Mouse (Mus musculus) MEL (cell line): ENCODE measurements around the gene Sbsn. TPM values are rescaled to one million over a fixed set of nuclear protein-coding genes. Genes with fewer than 3 reads are reported as not detected.

Source experiments
- DNase-seq: peaks from one replicate; pipeline ENCODE4 v3.0.0; 2011; ENCODE audit warnings: low read depth, low spot score
- H3K27ac ChIP-seq: 2 replicates; pipeline ENCODE4 v1.5.1; 2012; ENCODE audit warnings: low read depth, mild to moderate bottlenecking, control low read depth, low read length, moderate library complexity; ENCODE audit not compliant: control insufficient read depth
- H3K27me3 ChIP-seq, 2 experiments: fragments of 150-350 bp in 1 of 2; sonication (generic) in 1 of 2; 2 replicates each; pipeline ENCODE4 v1.6.1; 2012; ENCODE audit warnings: low read length in 2 of 2, mild to moderate bottlenecking in 2 of 2, improper control_type of control experiment in 1 of 2, moderate library complexity in 1 of 2; ENCODE audit not compliant: insufficient read depth in 2 of 2, control insufficient read depth in 1 of 2
- H3K36me3 ChIP-seq, 2 experiments: 2 replicates each; pipeline ENCODE4 v1.6.1; 2012 to 2014; ENCODE audit warnings: low read length in 2 of 2, improper control_type of control experiment in 1 of 2, inconsistent platforms in 1 of 2, mild to moderate bottlenecking in 1 of 2; ENCODE audit not compliant: insufficient read depth in 2 of 2, control insufficient read depth in 1 of 2
- H3K4me1 ChIP-seq, 2 experiments: fragments of 150-350 bp in 1 of 2; sonication (generic) in 1 of 2; 2 replicates each; pipeline ENCODE4 v1.6.1; 2012; ENCODE audit warnings: low read length in 2 of 2, improper control_type of control experiment in 1 of 2, mild to moderate bottlenecking in 1 of 2; ENCODE audit not compliant: insufficient read depth in 2 of 2, control insufficient read depth in 1 of 2
- H3K4me3 ChIP-seq, 2 experiments: fragments of 150-350 bp in 1 of 2; sonication (generic) in 1 of 2; 2 replicates each; pipeline ENCODE4 v1.5.1; 2012; ENCODE audit warnings: low read depth in 2 of 2, low read length in 2 of 2, mild to moderate bottlenecking in 2 of 2, moderate library complexity in 2 of 2, control low read depth in 1 of 2, improper control_type of control experiment in 1 of 2; ENCODE audit not compliant: control insufficient read depth in 1 of 2, insufficient read depth in 1 of 2
- H3K79me2 ChIP-seq: 2 replicates; pipeline ENCODE4 v1.6.1; 2012; ENCODE audit warnings: mild to moderate bottlenecking, low read length, moderate library complexity; ENCODE audit not compliant: control insufficient read depth, poor library complexity, insufficient read depth
- H3K9ac ChIP-seq: 2 replicates; pipeline ENCODE4 v1.6.1; 2012; ENCODE audit warnings: low read depth, mild to moderate bottlenecking, control low read depth, low read length, moderate library complexity; ENCODE audit not compliant: control insufficient read depth, poor library complexity, severe bottlenecking
- H3K9me3 ChIP-seq: fragments of 150-350 bp; sonication (generic); replicated peaks from 2 replicates; pipeline ENCODE4 v1.6.1; 2012; ENCODE audit warnings: mild to moderate bottlenecking, low read length, improper control_type of control experiment, moderate library complexity; ENCODE audit not compliant: insufficient read depth
- BHLHE40 ChIP-seq: IDR thresholded peaks from 2 replicates; pipeline ENCODE4 v1.6.1; 2012; ENCODE audit warnings: low read depth, mild to moderate bottlenecking, inconsistent platforms, low read length, improper control_type of control experiment, borderline replicate concordance
- CTCF ChIP-seq, 3 experiments: IDR thresholded peaks in 2 of 3; conservative IDR thresholded peaks in 1 of 3; 2 replicates each; pipeline ENCODE4 v1.5.1; 2011 to 2012; ENCODE audit warnings: low read length in 3 of 3, low read depth in 2 of 3, mild to moderate bottlenecking in 2 of 3, improper control_type of control experiment in 1 of 3, inconsistent platforms in 1 of 3, mixed read lengths in 1 of 3, moderate library complexity in 1 of 3; ENCODE audit not compliant: control insufficient read depth in 1 of 3, insufficient read depth in 1 of 3, poor library complexity in 1 of 3, severe bottlenecking in 1 of 3
- EP300 ChIP-seq, 2 experiments: IDR thresholded peaks; 2 replicates each; pipeline ENCODE4 v1.6.1; 2011; ENCODE audit warnings: improper control_type of control experiment in 2 of 2, low read length in 2 of 2, low read depth in 1 of 2, mild to moderate bottlenecking in 1 of 2
- ETS1 ChIP-seq: IDR thresholded peaks from 2 replicates; pipeline ENCODE4 v1.6.1; 2012; ENCODE audit warnings: low read depth, mild to moderate bottlenecking, inconsistent platforms, low read length, improper control_type of control experiment, moderate library complexity
- GABPA ChIP-seq: IDR thresholded peaks from 2 replicates; pipeline ENCODE4 v1.6.1; 2012; ENCODE audit warnings: low read depth, mild to moderate bottlenecking, inconsistent platforms, low read length, improper control_type of control experiment, moderate library complexity
- GATA1 ChIP-seq: IDR thresholded peaks from 2 replicates; pipeline ENCODE4 v1.6.1; 2011; ENCODE audit warnings: low read depth, low read length, improper control_type of control experiment
- JUND ChIP-seq: IDR thresholded peaks from 2 replicates; pipeline ENCODE4 v1.6.1; 2011; ENCODE audit warnings: low read depth, mild to moderate bottlenecking, improper control_type of control experiment, low read length
- MAX ChIP-seq: IDR thresholded peaks from 2 replicates; pipeline ENCODE4 v1.6.1; 2011; ENCODE audit warnings: low read length, improper control_type of control experiment
- NELFE ChIP-seq: IDR thresholded peaks from 2 replicates; pipeline ENCODE4 v1.6.1; 2011; ENCODE audit warnings: low read depth, low read length, improper control_type of control experiment
- POLR2A ChIP-seq, 2 experiments: IDR thresholded peaks; 2 replicates each; pipeline ENCODE4 v1.6.1; 2011 to 2012; ENCODE audit warnings: low read length in 2 of 2, mild to moderate bottlenecking in 2 of 2, control low read depth in 1 of 2, improper control_type of control experiment in 1 of 2, low read depth in 1 of 2, moderate library complexity in 1 of 2; ENCODE audit not compliant: control insufficient read depth in 1 of 2, insufficient read depth in 1 of 2, poor library complexity in 1 of 2
- SIN3A ChIP-seq: IDR thresholded peaks from 2 replicates; pipeline ENCODE4 v1.6.1; 2012; ENCODE audit warnings: low read length, improper control_type of control experiment, inconsistent platforms
- SMC3 ChIP-seq: IDR thresholded peaks from 2 replicates; pipeline ENCODE4 v1.6.1; 2011; ENCODE audit warnings: low read depth, low read length, improper control_type of control experiment
- TCF12 ChIP-seq: IDR thresholded peaks from 2 replicates; pipeline ENCODE4 v1.6.1; 2014; ENCODE audit warnings: low read depth, mild to moderate bottlenecking, inconsistent platforms, low read length, improper control_type of control experiment, moderate library complexity
- USF1 ChIP-seq: IDR thresholded peaks from 2 replicates; pipeline ENCODE4 v1.6.1; 2014; ENCODE audit warnings: low read depth, mild to moderate bottlenecking, inconsistent platforms, low read length, improper control_type of control experiment, moderate library complexity
- USF2 ChIP-seq, 2 experiments: IDR thresholded peaks; 2 replicates each; pipeline ENCODE4 v1.6.1; 2011 to 2012; ENCODE audit warnings: improper control_type of control experiment in 2 of 2, low read length in 2 of 2, borderline replicate concordance in 1 of 2, inconsistent platforms in 1 of 2, low read depth in 1 of 2, mild to moderate bottlenecking in 1 of 2; ENCODE audit not compliant: insufficient read depth in 1 of 2
- polyA plus RNA-seq, 2 experiments: library from polyadenylated mRNA; stranded (reverse) in 1 of 2; unstranded in 1 of 2; fragments of >175 nt in 1 of 2; fragments of >200 nt in 1 of 2; gene quantifications; 2 replicates each; pipeline versions ENCODE4 v1.2.1 to v1.2.4; 2012; ENCODE audit warnings: low replicate concordance in 2 of 2, low read depth in 1 of 2; ENCODE audit not compliant: insufficient read length in 2 of 2, insufficient read depth in 1 of 2, missing spikeins in 1 of 2
- total RNA-seq: library from RNA; depleted of rRNA; stranded (reverse); fragments of 300-350 nt; gene quantifications from 2 replicates; pipeline ENCODE4 v1.2.3, GENCODE M21; 2012

Sbsn gene
- total and polyA plus RNA-seq, 3 experiments: 0.17 to 1.2 TPM; not detected in 1

DNA sequence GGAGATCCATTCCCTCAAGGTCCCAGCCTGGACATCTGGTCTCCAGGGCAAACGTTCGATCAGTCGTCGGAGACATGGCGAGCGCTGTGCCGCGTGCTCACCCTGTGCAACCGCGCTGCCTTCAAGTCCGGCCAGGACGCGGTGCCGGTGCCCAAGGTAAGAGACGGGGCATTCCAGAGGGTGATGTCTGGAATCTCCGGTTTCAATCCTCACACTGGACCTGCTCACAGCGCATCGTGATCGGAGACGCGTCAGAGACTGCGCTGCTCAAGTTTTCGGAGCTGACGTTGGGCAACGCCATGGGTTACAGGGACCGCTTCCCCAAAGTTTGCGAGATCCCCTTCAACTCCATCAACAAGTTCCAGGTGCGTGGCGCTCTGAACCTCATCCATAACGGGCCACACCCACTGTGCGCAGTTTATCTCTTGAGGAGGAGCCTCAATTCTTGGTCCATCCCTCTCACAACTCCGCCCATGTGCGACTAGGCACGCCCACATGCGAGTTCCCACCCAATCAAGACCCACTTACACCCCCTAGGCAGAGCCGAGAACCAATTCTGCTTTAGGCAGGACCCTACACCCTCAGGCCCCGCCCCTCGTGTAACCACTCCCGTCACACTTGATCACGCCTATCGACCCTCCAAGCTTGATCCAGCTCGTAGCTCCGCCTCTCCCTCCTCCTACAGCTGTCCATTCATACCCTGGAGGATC, 34.1 kb upstream of the Sbsn start (continued):
- TF ChIP-seq USF1: 0 out of 2 replicates have a peak, but pooled peaks have one; percentile 42
- TF ChIP-seq NELFE: peak; percentile 41; the same call in 1 of the 2 replicates
- no peak for TF ChIP-seq ETS1
- peak; percentile 41; the same call in 1 of the 2 replicates for TF ChIP-seq MAX
- TF ChIP-seq SMC3: no peak

DNA sequence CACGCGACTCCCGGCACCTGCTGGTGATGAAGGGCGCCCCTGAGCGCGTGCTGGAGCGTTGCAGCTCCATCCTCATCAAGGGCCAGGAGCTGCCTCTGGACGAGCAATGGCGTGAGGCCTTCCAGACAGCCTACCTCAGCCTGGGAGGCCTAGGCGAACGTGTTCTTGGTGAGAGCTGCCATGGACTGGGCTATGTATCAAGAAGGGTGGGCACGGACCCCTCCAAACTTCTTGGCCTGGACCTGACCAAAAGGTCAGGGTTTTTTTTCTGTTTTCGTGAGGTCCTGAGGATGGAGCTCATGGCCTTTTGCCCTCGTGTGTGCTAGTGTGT, 33.6 kb upstream of the Sbsn start:
- H3K27ac ChIP-seq: no peak overlapping the region
- H3K4me3 ChIP-seq: peak overlapping the region; percentile 28 to 33; a peak in 3 of 4 replicates
- TF ChIP-seq JUND: no peak
- TF ChIP-seq CTCF (IDR thresholded peaks at IDR 0.05 in 2 of 3, conservative IDR thresholded peaks at IDR 0.05 in 1 of 3; ENCODE audit: control insufficient read depth in 1 of 3, insufficient read depth in 1 of 3, low read depth in 2 of 3, low read length in 3 of 3, poor library complexity in 1 of 3, severe bottlenecking in 1 of 3): peak in 2 of 3 experiments; percentile 20 to 24; a peak in 3 of 6 replicates
- H3K36me3 ChIP-seq: no peaks in the 10 kb centered on the region
- H3K4me1 ChIP-seq: peaks cover 6 to 13% of the 10 kb centered on the region in 2 experiments
- H3K27me3 ChIP-seq: no peaks in the 10 kb centered on the region
- DNase-seq: no peak
- H3K9ac ChIP-seq: peak overlapping the region; percentile 26; the same call in 1 of the 2 replicates
- H3K9me3 ChIP-seq: no peaks in the 10 kb centered on the region
- H3K79me2 ChIP-seq: no peaks in the 10 kb centered on the region

DNA sequence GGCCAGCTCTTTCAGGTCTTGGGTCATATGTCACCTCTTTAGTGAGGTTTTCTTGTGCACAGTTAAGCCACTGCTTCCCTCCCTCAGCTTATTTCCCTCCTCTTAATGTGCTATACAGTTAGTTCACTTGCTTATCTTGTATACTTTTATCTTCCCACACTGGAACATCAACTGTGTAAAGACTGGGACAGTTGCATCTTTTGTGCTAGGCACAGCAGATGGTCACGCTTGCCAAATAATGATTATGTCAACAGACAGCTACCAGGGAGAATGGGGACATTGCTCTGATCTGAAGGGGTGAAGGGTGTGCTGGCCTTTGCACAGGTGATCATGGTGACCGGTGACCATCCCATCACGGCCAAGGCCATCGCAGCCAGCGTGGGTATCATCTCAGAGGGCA, 31.6 kb upstream of the Sbsn start:
- no peak for DNase-seq
- TF ChIP-seq BHLHE40 (0 out of 2 replicates have a peak, but pooled peaks have one; percentile 8), GATA1 (peak; percentile 53), POLR2A (IDR thresholded peaks at IDR 0.05; ENCODE audit: control insufficient read depth in 1 of 2, insufficient read depth in 1 of 2, low read depth in 1 of 2, low read length in 2 of 2, poor library complexity in 1 of 2) (no peak), EP300 (IDR thresholded peaks at IDR 0.05; ENCODE audit: low read depth in 1 of 2, low read length in 2 of 2) (peak; percentile 23 to 68; a peak in 3 of 4 replicates), TCF12 (no peak), GABPA (no peak), ETS1 (peak; percentile 63), USF2 (IDR thresholded peaks at IDR 0.05; ENCODE audit: borderline replicate concordance in 1 of 2, insufficient read depth in 1 of 2, low read depth in 1 of 2, low read length in 2 of 2) (no peak), SIN3A (peak; percentile 46; the same call in 1 of the 2 replicates)
- no peak overlapping the region for H3K27ac ChIP-seq
- H3K9me3 ChIP-seq: no peaks in the 10 kb centered on the region
- H3K4me1 ChIP-seq: peaks cover 6 to 13% of the 10 kb centered on the region in 2 experiments
- no peaks in the 10 kb centered on the region for H3K79me2 ChIP-seq
- no peak overlapping the region for H3K4me3 ChIP-seq
- no peaks in the 10 kb centered on the region for H3K36me3 ChIP-seq
- no peaks in the 10 kb centered on the region for H3K27me3 ChIP-seq
- no peak overlapping the region for H3K9ac ChIP-seq
